Comparison of ENCODE assay signal across 18 mouse cellular contexts in the genomic region with DNA sequence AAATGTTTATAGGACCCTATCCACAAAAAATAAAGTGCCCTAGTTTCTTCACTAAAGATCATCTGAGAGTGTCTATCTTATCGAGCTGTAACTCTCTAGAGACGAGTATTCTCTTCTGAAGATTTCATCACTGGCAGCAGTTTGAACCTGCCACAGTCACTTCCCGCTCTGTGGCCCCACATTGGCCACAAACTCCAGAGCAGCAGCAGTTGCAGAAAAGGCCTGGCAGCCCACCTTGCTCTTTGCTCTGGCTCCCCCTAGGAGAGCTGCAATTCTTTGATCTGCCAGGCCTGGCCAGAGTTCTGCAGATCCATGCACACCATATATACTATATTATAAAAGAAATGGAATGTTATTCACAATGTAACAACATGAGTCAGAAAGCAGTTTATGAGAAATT.
"Had no signal": no experiment of that assay in that cellular context is flagged by ENCODE, and none has a peak within 500 bp of the region (broad histone marks: within the 10 kb centered on the region; RNA-seq: fewer than 3 reads in every experiment).

No protein-coding gene starts in this region.

- ATAC-seq: intestine, postnatal 0 days; midbrain, embryonic 15.5 days had no signal

- H3K4me3 ChIP-seq: limb, embryonic 12.5 days; limb, embryonic 15.5 days; midbrain, embryonic 12.5 days; midbrain, embryonic 15.5 days; neural tube, embryonic 12.5 days; neural tube, embryonic 15.5 days; stomach, embryonic 15.5 days had no signal

- H3K27ac ChIP-seq: limb, embryonic 12.5 days; limb, embryonic 15.5 days; midbrain, embryonic 12.5 days; midbrain, embryonic 15.5 days; neural tube, embryonic 12.5 days; neural tube, embryonic 15.5 days; stomach, embryonic 15.5 days had no signal

- DNase-seq: kidney, adult 2 months; kidney, postnatal 10 days; kidney, postnatal 36 days; left cerebral cortex, postnatal 4 days; lung, adult 2 months; lung, postnatal 36 days; retina, postnatal 1 day; right cerebral cortex, postnatal 25 days; spleen, adult 18-20 months; thymus, postnatal 25 days had no signal
